Mouse (Mus musculus) ovary, postnatal 10 days (tissue): Measurements from ENCODE around the gene Lgals3bp.

ENCODE experiments used
- DNase-seq: peaks from one replicate; pipeline ENCODE4 v3.0.0; 2022; ENCODE audit warnings: low spot score

Lgals3bp gene

GRCm38 (mm10) chr11:118423266-118423971 is 21.5 kb upstream of the Lgals3bp start:
- peak; percentile 64 for DNase-seq

- DNase-seq: no peak
Measured at GRCm38 (mm10) chr11:118420261-118420660, 18.4 kb upstream of the Lgals3bp start.

GRCm38 (mm10) chr11:118418834-118419504 is 17.1 kb upstream of the Lgals3bp start, which contains the start of gene Cant1:
Gene Cant1 (minus strand): TSS chr11:118419086.
- DNase-seq: peak; percentile 87

- no peak for DNase-seq
Measured at GRCm38 (mm10) chr11:118418442-118418833, 16.5 kb upstream of the Lgals3bp start.

- DNase-seq: no peak
Measured at GRCm38 (mm10) chr11:118417496-118417895, 15.6 kb upstream of the Lgals3bp start.

GRCm38 (mm10) chr11:118416046-118416445 is 14.2 kb upstream of the Lgals3bp start:
- DNase-seq: no peak

- DNase-seq: no peak
Measured at GRCm38 (mm10) chr11:118415630-118416029, 13.7 kb upstream of the Lgals3bp start.

GRCm38 (mm10) chr11:118414270-118414669 is 12.4 kb upstream of the Lgals3bp start:
- DNase-seq: no peak

GRCm38 (mm10) chr11:118413055-118413454 is 11.2 kb upstream of the Lgals3bp start:
- DNase-seq: no peak

GRCm38 (mm10) chr11:118412601-118413000 is 10.7 kb upstream of the Lgals3bp start:
- DNase-seq: no peak

- no peak for DNase-seq
Measured at GRCm38 (mm10) chr11:118411271-118411670, 9.4 kb upstream of the Lgals3bp start.

GRCm38 (mm10) chr11:118410479-118410878 is 8.6 kb upstream of the Lgals3bp start:
- DNase-seq: no peak

GRCm38 (mm10) chr11:118410073-118410444 is 8.2 kb upstream of the Lgals3bp start:
- no peak for DNase-seq

GRCm38 (mm10) chr11:118409106-118410072 is 7.5 kb upstream of the Lgals3bp start:
- DNase-seq: no peak

- DNase-seq: no peak
Measured at GRCm38 (mm10) chr11:118408051-118408740, 6.3 kb upstream of the Lgals3bp start.

GRCm38 (mm10) chr11:118407318-118407910 is 5.5 kb upstream of the Lgals3bp start:
- DNase-seq: no peak

- no peak for DNase-seq
Measured at GRCm38 (mm10) chr11:118406521-118406920, 4.6 kb upstream of the Lgals3bp start.

- DNase-seq: no peak
Measured at GRCm38 (mm10) chr11:118405311-118405710, 3.4 kb upstream of the Lgals3bp start.

GRCm38 (mm10) chr11:118403951-118404899 is 2.3 kb upstream of the Lgals3bp start:
- DNase-seq: no peak

- DNase-seq: no peak
Measured at GRCm38 (mm10) chr11:118403183-118403582, 1.3 kb upstream of the Lgals3bp start.
